Mouse (Mus musculus): ENCODE data around the gene Tbc1d23. TPM values are rescaled to one million over a fixed set of nuclear protein-coding genes. Genes with fewer than 3 reads are reported as not detected.
A peak's percentile ranks its signal among the peaks of the same experiment; 100 is the strongest.
"Not testable (repeated sequence)": the region's sequence is repeated elsewhere in the genome, so short reads cannot be mapped to it uniquely, and the experiment has no call there.

The Tbc1d23 gene
- polyA plus RNA-seq, 1 experiment: 17.2 TPM

GRCm38 (mm10) chr16:57181180-57181579 lies 50.1 kb downstream of the Tbc1d23 start:
- H3K4me1 ChIP-seq (ENCODE audit: control insufficient read depth, insufficient read depth, insufficient read length, low read length): no peaks in the 10 kb centered on the region
- H3K27ac ChIP-seq (replicated peaks; ENCODE audit: low read depth, low read length): no peak overlapping the region; the same call in 1 of the 2 replicates
- H3K4me3 ChIP-seq (ENCODE audit: insufficient read depth, low read depth, low read length): no peak overlapping the region

GRCm38 (mm10) chr16:57177664-57178063 lies 53.6 kb downstream of the Tbc1d23 start:
- no peak overlapping the region for H3K4me3 ChIP-seq (ENCODE audit: insufficient read depth, low read depth, low read length)
- H3K27ac ChIP-seq (replicated peaks; ENCODE audit: low read depth, low read length): no peak overlapping the region
- H3K4me1 ChIP-seq (ENCODE audit: control insufficient read depth, insufficient read depth, insufficient read length, low read length): no peaks in the 10 kb centered on the region

GRCm38 (mm10) chr16:57177254-57177653 lies 54.0 kb downstream of the Tbc1d23 start:
- H3K4me1 ChIP-seq (ENCODE audit: control insufficient read depth, insufficient read depth, insufficient read length, low read length): no peaks in the 10 kb centered on the region
- no peak overlapping the region for H3K4me3 ChIP-seq (ENCODE audit: insufficient read depth, low read depth, low read length)
- H3K27ac ChIP-seq (replicated peaks; ENCODE audit: low read depth, low read length): no peak overlapping the region

DNA sequence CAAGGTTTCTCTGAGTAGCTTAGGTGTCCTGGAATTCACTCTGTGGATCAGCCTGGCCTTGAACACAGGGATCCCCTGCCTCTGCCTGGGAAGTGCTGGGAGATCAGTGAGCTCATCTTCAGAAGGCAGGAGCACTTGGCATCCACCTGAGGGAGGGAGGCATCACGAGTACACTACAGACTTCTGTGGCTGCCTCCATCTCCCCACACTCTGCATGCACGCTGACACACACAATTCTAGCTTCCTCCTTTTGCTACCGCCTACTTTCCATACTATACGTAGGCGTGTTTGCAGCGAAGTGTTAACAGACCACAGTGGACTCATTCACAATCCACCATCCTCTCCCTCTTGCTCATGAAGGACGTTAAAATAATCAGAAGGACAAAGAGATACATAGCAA lies 55.0 kb downstream of the Tbc1d23 start:
- Histone ChIP-seq H3K4me1 (ENCODE audit: control insufficient read depth, insufficient read depth, insufficient read length, low read length) (no peaks in the 10 kb centered on the region), H3K27ac (replicated peaks; ENCODE audit: low read depth, low read length) (no peak overlapping the region), H3K4me3 (ENCODE audit: insufficient read depth, low read depth, low read length) (no peak overlapping the region)

GRCm38 (mm10) chr16:57175751-57176150 lies 55.6 kb downstream of the Tbc1d23 start:
- Histone ChIP-seq H3K27ac (replicated peaks; ENCODE audit: low read depth, low read length) (no peak overlapping the region), H3K4me1 (ENCODE audit: control insufficient read depth, insufficient read depth, insufficient read length, low read length) (no peaks in the 10 kb centered on the region), H3K4me3 (ENCODE audit: insufficient read depth, low read depth, low read length) (no peak overlapping the region)

GRCm38 (mm10) chr16:57174480-57174879 lies 56.8 kb downstream of the Tbc1d23 start:
- not testable (repeated sequence) for H3K4me3 ChIP-seq (ENCODE audit: insufficient read depth, low read depth, low read length); H3K27ac ChIP-seq (replicated peaks; ENCODE audit: low read depth, low read length); H3K4me1 ChIP-seq (ENCODE audit: control insufficient read depth, insufficient read depth, insufficient read length, low read length)

DNA sequence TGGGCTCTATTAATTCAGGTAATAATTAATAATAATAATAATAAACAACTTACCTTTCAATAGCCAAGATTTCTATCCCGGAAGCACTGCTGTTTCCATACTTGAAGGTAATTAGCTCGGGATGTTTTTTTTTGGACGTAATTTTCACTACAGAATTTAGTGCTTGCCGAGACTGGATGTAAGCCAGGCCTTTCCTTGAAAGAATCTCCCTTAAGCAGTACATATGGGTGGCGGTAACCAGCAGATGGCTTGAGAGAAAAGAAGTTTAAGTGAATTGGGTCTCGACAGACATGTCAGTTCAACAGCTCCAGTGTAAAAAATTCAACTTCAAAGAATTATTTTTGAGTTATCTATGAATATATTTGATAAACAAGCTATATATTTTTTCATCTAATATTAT lies 59.7 kb downstream of the Tbc1d23 start:
- Histone ChIP-seq H3K4me1 (ENCODE audit: control insufficient read depth, insufficient read depth, insufficient read length, low read length) (no peaks in the 10 kb centered on the region), H3K4me3 (ENCODE audit: insufficient read depth, low read depth, low read length) (no peak overlapping the region), H3K27ac (replicated peaks; ENCODE audit: low read depth, low read length) (no peak overlapping the region)

- Histone ChIP-seq H3K27ac (replicated peaks; ENCODE audit: low read depth, low read length) (no peak overlapping the region), H3K4me1 (ENCODE audit: control insufficient read depth, insufficient read depth, insufficient read length, low read length) (no peaks in the 10 kb centered on the region), H3K4me3 (ENCODE audit: insufficient read depth, low read depth, low read length) (no peak overlapping the region)
These were observed 60.1 kb downstream of the Tbc1d23 start for GRCm38 (mm10) chr16:57171161-57171560.

GRCm38 (mm10) chr16:57168236-57168635 lies 63.1 kb downstream of the Tbc1d23 start:
- no peak overlapping the region for H3K4me3 ChIP-seq (ENCODE audit: insufficient read depth, low read depth, low read length)
- H3K27ac ChIP-seq (replicated peaks; ENCODE audit: low read depth, low read length): no peak overlapping the region
- no peaks in the 10 kb centered on the region for H3K4me1 ChIP-seq (ENCODE audit: control insufficient read depth, insufficient read depth, insufficient read length, low read length)

GRCm38 (mm10) chr16:57167514-57167912 lies 63.8 kb downstream of the Tbc1d23 start:
- peak overlapping the region; percentile 84 for H3K4me3 ChIP-seq (ENCODE audit: insufficient read depth, low read depth, low read length)
- H3K4me1 ChIP-seq (ENCODE audit: control insufficient read depth, insufficient read depth, insufficient read length, low read length): no peaks in the 10 kb centered on the region
- no peak overlapping the region for H3K27ac ChIP-seq (replicated peaks; ENCODE audit: low read depth, low read length)

GRCm38 (mm10) chr16:57166611-57167513 lies 64.4 kb downstream of the Tbc1d23 start, which contains the start of gene Nit2:
Gene Nit2, minus strand, starts transcription at chr16:57167341.
- Histone ChIP-seq H3K4me3 (ENCODE audit: insufficient read depth, low read depth, low read length) (peak within 1 kb of the TSS; percentile 84), H3K27ac (replicated peaks; ENCODE audit: low read depth, low read length) (peak within 1 kb of the TSS; percentile 64), H3K4me1 (ENCODE audit: control insufficient read depth, insufficient read depth, insufficient read length, low read length) (no peaks in the 10 kb centered on the region)

- Histone ChIP-seq H3K4me3 (ENCODE audit: insufficient read depth, low read depth, low read length) (no peak overlapping the region), H3K4me1 (ENCODE audit: control insufficient read depth, insufficient read depth, insufficient read length, low read length) (no peaks in the 10 kb centered on the region), H3K27ac (replicated peaks; ENCODE audit: low read depth, low read length) (no peak overlapping the region)
These were observed 65.2 kb downstream of the Tbc1d23 start for GRCm38 (mm10) chr16:57166086-57166485.

- Histone ChIP-seq H3K27ac (replicated peaks; ENCODE audit: low read depth, low read length) (0 out of 2 replicates have a peak overlapping the region, but pooled peaks have one; percentile 10), H3K4me1 (ENCODE audit: control insufficient read depth, insufficient read depth, insufficient read length, low read length) (no peaks in the 10 kb centered on the region), H3K4me3 (ENCODE audit: insufficient read depth, low read depth, low read length) (no peak overlapping the region)
These were observed 66.1 kb downstream of the Tbc1d23 start for GRCm38 (mm10) chr16:57165157-57165556.

GRCm38 (mm10) chr16:57163694-57164093 lies 67.6 kb downstream of the Tbc1d23 start:
- Histone ChIP-seq H3K4me1 (ENCODE audit: control insufficient read depth, insufficient read depth, insufficient read length, low read length) (no peaks in the 10 kb centered on the region), H3K27ac (replicated peaks; ENCODE audit: low read depth, low read length) (peak overlapping the region; percentile 41; the same call in 1 of the 2 replicates), H3K4me3 (ENCODE audit: insufficient read depth, low read depth, low read length) (no peak overlapping the region)

GRCm38 (mm10) chr16:57162841-57163240 lies 68.5 kb downstream of the Tbc1d23 start:
- H3K27ac ChIP-seq (replicated peaks; ENCODE audit: low read depth, low read length): peak overlapping the region; percentile 41
- H3K4me3 ChIP-seq (ENCODE audit: insufficient read depth, low read depth, low read length): no peak overlapping the region
- no peaks in the 10 kb centered on the region for H3K4me1 ChIP-seq (ENCODE audit: control insufficient read depth, insufficient read depth, insufficient read length, low read length)

- Histone ChIP-seq H3K4me3 (ENCODE audit: insufficient read depth, low read depth, low read length) (no peak overlapping the region), H3K4me1 (ENCODE audit: control insufficient read depth, insufficient read depth, insufficient read length, low read length) (no peaks in the 10 kb centered on the region), H3K27ac (replicated peaks; ENCODE audit: low read depth, low read length) (no peak overlapping the region)
These were observed 71.5 kb downstream of the Tbc1d23 start for GRCm38 (mm10) chr16:57159835-57160234.
